Mouse (Mus musculus) ES-E14 (cell line): ENCODE results near the gene Tfcp2l1.

Experiments
- CHD2 ChIP-seq: IDR thresholded peaks from 2 replicates; pipeline ENCODE4 v1.6.1; 2014; ENCODE audit warnings: mild to moderate bottlenecking, low read depth, low read length, inconsistent platforms
- HCFC1 ChIP-seq: IDR thresholded peaks from 2 replicates; pipeline ENCODE4 v1.6.1; 2012; ENCODE audit warnings: low read length, inconsistent platforms, borderline replicate concordance; ENCODE audit not compliant: insufficient read depth
- ZC3H11A ChIP-seq: IDR thresholded peaks from 2 replicates; pipeline ENCODE4 v1.6.1; 2012; ENCODE audit warnings: low read depth, mild to moderate bottlenecking, inconsistent platforms, low read length, borderline replicate concordance
- ZNF384 ChIP-seq: IDR thresholded peaks from 2 replicates; pipeline ENCODE4 v1.6.1; 2012; ENCODE audit warnings: low read depth, low read length, inconsistent platforms

GRCm38 (mm10) chr1:118625921-118626320, 1.8 kb upstream of the Tfcp2l1 start:
- no peak for TF ChIP-seq ZC3H11A
- no peak for TF ChIP-seq CHD2
- TF ChIP-seq HCFC1, result no peak
- no peak for TF ChIP-seq ZNF384
